Mouse (Mus musculus) limb, embryonic 13.5 days (tissue): ENCODE results near the gene Myo9a. TPM values are rescaled to one million over a fixed set of nuclear protein-coding genes. Genes with fewer than 3 reads are reported as not detected.

Source experiments
- ATAC-seq: fragments of 200-750 bp; cut with Nextera tagmentation; 2 replicates; pipeline ENCODE4 v1.8.0; 2017; ENCODE audit warnings: low read depth, moderate number of reproducible peaks, moderate TSS enrichment; ENCODE audit not compliant: low FRiP score
- H3K27ac ChIP-seq: fragments of 300-500 bp; sonication (generic); 2 replicates; pipeline ENCODE4 v1.5.1; 2015; ENCODE audit warnings: inconsistent platforms, mild to moderate bottlenecking, moderate library complexity
- H3K27me3 ChIP-seq: fragments of 300-500 bp; sonication (generic); 2 replicates; pipeline ENCODE4 v1.6.1; 2015; ENCODE audit warnings: mild to moderate bottlenecking, inconsistent platforms
- H3K36me3 ChIP-seq: fragments of 300-500 bp; sonication (generic); 2 replicates; pipeline ENCODE4 v1.6.1; 2015; ENCODE audit warnings: inconsistent platforms, mild to moderate bottlenecking, moderate library complexity
- H3K4me1 ChIP-seq: fragments of 300-500 bp; sonication (generic); 2 replicates; pipeline ENCODE4 v1.6.1; 2015; ENCODE audit warnings: inconsistent platforms
- H3K4me2 ChIP-seq: fragments of 300-500 bp; sonication (generic); replicated peaks from 2 replicates; pipeline ENCODE4 v1.6.1; 2015; ENCODE audit warnings: inconsistent platforms, mild to moderate bottlenecking, moderate library complexity
- H3K4me3 ChIP-seq: fragments of 300-500 bp; sonication (generic); 2 replicates; pipeline ENCODE4 v1.5.1; 2015; ENCODE audit warnings: moderate library complexity, mild to moderate bottlenecking, inconsistent platforms
- H3K9ac ChIP-seq: fragments of 300-500 bp; sonication (generic); 2 replicates; pipeline ENCODE4 v1.6.1; 2015; ENCODE audit warnings: mild to moderate bottlenecking, inconsistent platforms
- H3K9me3 ChIP-seq: fragments of 300-500 bp; sonication (generic); 2 replicates; pipeline ENCODE4 v1.6.1; 2016; ENCODE audit warnings: inconsistent platforms
- WGBS: fragments of 180-500 bp; shearing (Covaris S2); methylation state at CpG from one replicate; pipeline ENCODE4 v1.1.7; 2015; 5-methylcytosine and 5-hydroxymethylcytosine counted together
- polyA plus RNA-seq: library from polyadenylated mRNA; unstranded; fragments of >200 nt; fragmentation: Nextera tagmentation; extraction: Ambion mirVana; gene quantifications from 2 replicates; pipeline ENCODE4 v1.2.1, GENCODE M21; 2015

Gene Myo9a
- polyA plus RNA-seq, 1 experiment from 2014 or later = 17.5 TPM

DNA sequence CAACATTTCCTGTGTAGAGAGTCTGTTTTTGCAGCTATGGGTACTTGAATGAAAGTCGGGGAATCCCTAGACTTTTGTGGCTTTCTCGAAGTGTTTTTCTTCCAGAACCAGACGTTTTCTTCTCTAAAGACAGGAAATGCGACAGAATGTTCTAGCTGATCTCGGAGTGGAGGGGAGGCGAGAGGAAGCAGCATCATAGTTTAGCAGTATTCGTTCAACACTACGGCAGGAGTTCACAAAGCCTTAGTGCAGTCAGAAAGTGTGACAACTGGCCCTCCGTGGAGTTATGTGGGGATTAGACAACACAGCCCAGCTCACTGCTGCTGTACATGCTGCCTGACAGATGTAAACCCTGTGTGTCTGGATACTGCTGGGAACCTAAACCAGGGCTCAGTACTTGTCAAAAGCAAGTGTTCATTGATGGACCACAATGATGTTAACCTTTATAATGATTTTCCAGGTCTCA, 191.2 kb downstream of the Myo9a start:
- Histone ChIP-seq H3K27ac (no peak overlapping the region), H3K36me3 (no peaks in the 10 kb centered on the region), H3K9me3 (no peaks in the 10 kb centered on the region), H3K4me2 (no peak overlapping the region), H3K4me1 (peaks cover 31% of the 10 kb centered on the region), H3K4me3 (no peak overlapping the region), H3K9ac (no peak overlapping the region), H3K27me3 (no peaks in the 10 kb centered on the region)
- 39% methylated on average over 9 of the region's 9 CpGs for WGBS
- 0 out of 2 replicates have a peak, but pooled peaks have one; percentile 61 for ATAC-seq

DNA sequence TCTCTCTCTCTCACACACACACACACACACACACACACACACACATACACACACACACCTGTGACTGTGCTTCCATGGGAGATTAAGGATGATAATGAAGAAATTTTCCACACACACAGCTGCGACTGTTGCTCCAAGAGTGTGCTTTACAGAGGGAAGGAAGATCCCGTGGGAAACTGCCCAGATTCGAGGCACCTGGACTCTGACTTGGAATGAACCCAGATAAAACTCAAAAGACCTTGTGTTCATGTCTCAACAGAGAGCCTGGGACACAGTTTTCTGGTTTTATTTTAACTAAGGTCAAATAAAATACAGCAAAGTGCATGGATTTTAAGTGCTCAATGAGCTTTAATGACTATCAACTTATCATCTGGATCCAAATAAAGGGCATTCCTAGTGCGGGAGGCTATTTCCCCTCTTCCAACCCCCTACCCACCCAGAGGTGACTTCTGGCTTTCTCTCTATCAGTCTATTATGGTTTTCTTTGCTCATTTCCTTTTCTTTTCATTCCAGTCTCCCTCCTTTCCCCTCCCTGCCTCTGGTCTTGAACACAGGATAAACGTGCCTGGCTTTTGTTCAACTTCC, 191.9 kb downstream of the Myo9a start:
- no peak overlapping the region for H3K4me2 ChIP-seq
- 42% methylated on average over 5 of the region's 5 CpGs for WGBS
- H3K36me3 ChIP-seq = no peaks in the 10 kb centered on the region
- no peaks in the 10 kb centered on the region for H3K27me3 ChIP-seq
- H3K4me3 ChIP-seq = no peak overlapping the region
- no peaks in the 10 kb centered on the region for H3K9me3 ChIP-seq
- peak; percentile 26; the same call in 1 of the 2 replicates for ATAC-seq
- no peak overlapping the region for H3K27ac ChIP-seq
- peaks cover 31% of the 10 kb centered on the region for H3K4me1 ChIP-seq
- H3K9ac ChIP-seq = no peak overlapping the region

DNA sequence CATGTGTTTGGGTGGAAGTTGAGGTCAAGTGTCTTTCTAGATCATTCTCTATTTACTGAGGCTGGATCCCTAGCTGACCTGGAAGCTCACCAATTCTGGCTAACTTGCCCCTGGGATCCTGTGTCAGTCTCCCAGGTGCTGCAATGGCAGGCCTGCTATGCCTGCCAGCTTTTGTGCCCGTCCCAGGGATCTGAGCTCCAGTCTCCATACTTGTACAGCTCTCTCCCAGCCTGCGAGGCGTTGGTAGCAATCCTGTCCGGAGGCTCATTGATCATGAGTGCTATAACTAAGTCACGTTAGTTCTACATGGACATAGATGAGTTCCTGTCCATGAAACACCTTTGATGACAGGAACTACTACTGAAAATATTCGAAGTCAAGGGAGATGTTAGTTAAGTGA, 193.1 kb downstream of the Myo9a start:
- WGBS = 92% methylated on average over 6 of the region's 6 CpGs
- no peaks in the 10 kb centered on the region for H3K27me3 ChIP-seq

DNA sequence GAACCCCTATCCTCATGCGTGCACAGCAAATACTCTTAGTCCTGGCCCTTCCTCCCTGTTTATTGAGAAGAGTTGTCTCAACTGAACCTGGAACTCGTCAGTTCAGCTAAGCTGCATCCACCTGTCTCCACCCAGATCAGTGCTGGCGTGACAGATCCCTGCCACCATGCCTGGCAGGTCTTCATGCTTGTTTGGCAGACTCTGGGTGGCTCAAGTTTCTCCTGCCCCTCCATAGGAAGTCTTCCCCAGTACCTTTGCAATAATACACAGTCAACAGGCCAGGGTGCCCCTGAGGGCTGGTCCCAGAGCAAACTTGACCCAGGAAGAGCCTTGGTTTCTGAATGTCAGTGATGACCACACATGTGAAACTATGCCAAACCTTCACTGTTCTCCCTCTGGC, 194.5 kb downstream of the Myo9a start:
- ATAC-seq = no peak
- Histone ChIP-seq H3K9me3 (no peaks in the 10 kb centered on the region), H3K9ac (no peak overlapping the region), H3K27me3 (no peaks in the 10 kb centered on the region), H3K36me3 (no peaks in the 10 kb centered on the region), H3K4me1 (peaks cover 24% of the 10 kb centered on the region), H3K4me3 (no peak overlapping the region), H3K27ac (no peak overlapping the region), H3K4me2 (no peak overlapping the region)
- WGBS = 70% methylated on average over 3 of the region's 3 CpGs

More for the DNA sequence above, 193.1 kb downstream of the Myo9a start:
- no peak overlapping the region for H3K4me2 ChIP-seq
- no peak overlapping the region for H3K27ac ChIP-seq
- peaks cover 31% of the 10 kb centered on the region for H3K4me1 ChIP-seq
- no peak overlapping the region for H3K4me3 ChIP-seq
- H3K9ac ChIP-seq = no peak overlapping the region
- ATAC-seq = no peak
- H3K36me3 ChIP-seq = no peaks in the 10 kb centered on the region
- no peaks in the 10 kb centered on the region for H3K9me3 ChIP-seq

DNA sequence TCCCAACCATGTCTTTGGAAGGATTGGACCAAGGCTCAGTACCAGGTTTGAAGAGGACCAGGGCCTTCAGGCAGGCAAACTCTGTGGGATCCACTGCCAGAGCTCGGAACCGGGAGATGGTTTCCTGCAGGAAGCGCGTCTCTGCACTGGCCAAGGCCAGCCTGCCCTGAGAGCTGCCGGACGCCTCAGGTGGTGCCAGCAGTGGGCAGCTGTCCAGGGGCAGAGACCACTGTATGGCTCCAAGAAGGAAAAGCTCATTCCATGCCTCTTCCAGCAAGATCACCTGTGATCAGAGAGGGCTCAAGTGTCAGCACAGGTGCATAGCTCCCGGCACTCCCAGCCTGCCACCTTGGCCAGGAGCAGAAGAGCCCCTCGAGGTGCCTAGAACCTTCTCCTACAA, 196.6 kb downstream of the Myo9a start:
- Histone ChIP-seq H3K4me3 (no peak overlapping the region), H3K4me2 (no peak overlapping the region), H3K9me3 (no peaks in the 10 kb centered on the region), H3K27ac (no peak overlapping the region), H3K4me1 (peaks cover 12% of the 10 kb centered on the region), H3K36me3 (no peaks in the 10 kb centered on the region), H3K27me3 (no peaks in the 10 kb centered on the region), H3K9ac (no peak overlapping the region)
- ATAC-seq = no peak
- WGBS = 88% methylated on average over 8 of the region's 8 CpGs

DNA sequence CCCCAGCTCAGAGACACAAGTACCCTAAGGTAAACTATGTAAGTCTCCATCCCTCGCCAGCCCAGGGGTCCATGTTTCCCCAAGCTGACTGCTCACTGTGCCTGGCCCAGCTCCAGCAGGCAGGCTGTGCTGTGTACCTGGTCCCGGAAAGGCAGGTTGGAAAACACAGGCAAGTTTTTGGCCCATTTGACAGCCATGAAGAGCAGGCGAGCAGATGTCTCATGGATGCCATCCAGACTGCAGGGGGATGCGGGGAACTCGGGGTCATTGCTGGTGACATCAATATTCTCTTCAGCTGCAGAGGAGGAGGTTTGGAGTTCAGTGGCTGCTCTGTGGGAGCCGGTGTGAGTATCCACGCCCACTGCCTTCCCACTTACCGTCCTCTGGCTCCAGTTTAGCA, 197.5 kb downstream of the Myo9a start:
- Histone ChIP-seq H3K9me3 (no peaks in the 10 kb centered on the region), H3K9ac (no peak overlapping the region), H3K27me3 (no peaks in the 10 kb centered on the region), H3K4me2 (no peak overlapping the region), H3K4me1 (peaks cover 3% of the 10 kb centered on the region), H3K27ac (no peak overlapping the region), H3K4me3 (no peak overlapping the region), H3K36me3 (no peaks in the 10 kb centered on the region)
- ATAC-seq = no peak
- WGBS = 69% methylated on average over 8 of the region's 8 CpGs

DNA sequence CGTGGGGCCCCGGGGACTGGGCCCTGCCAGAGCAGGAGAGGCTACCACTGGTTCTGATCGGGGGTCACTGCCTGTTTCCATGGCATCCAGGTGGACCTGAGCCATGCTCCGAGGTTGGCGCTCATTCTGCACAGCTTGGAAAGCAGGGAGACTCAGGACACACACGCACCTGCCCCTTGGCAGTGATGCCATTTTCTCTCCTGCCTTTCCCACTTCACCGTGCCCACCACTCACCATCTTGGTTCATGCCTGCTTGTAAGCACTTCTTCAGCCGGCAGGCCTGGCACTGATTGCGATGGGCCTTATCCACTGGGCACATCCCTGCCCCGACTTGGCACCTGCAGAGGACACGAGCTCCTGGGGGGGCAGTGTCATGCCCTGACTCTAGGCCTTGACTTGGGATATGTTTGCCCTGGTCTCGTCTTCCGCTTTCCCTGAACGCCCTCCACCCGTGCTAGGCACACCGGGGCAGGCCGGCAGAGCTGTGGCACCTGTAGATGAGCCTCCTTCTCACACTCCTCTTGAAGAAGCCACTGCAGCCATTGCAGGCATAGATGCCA, 198.1 kb downstream of the Myo9a start:
- 85% methylated on average over 17 of the region's 17 CpGs for WGBS
- H3K27ac ChIP-seq = no peak overlapping the region
- no peak overlapping the region for H3K4me3 ChIP-seq
- peaks cover 2% of the 10 kb centered on the region; the same call in 1 of the 2 replicates for H3K4me1 ChIP-seq
- no peaks in the 10 kb centered on the region for H3K9me3 ChIP-seq
- no peak overlapping the region for H3K4me2 ChIP-seq
- ATAC-seq = no peak
- H3K9ac ChIP-seq = no peak overlapping the region
- H3K36me3 ChIP-seq = no peaks in the 10 kb centered on the region
- H3K27me3 ChIP-seq = no peaks in the 10 kb centered on the region

DNA sequence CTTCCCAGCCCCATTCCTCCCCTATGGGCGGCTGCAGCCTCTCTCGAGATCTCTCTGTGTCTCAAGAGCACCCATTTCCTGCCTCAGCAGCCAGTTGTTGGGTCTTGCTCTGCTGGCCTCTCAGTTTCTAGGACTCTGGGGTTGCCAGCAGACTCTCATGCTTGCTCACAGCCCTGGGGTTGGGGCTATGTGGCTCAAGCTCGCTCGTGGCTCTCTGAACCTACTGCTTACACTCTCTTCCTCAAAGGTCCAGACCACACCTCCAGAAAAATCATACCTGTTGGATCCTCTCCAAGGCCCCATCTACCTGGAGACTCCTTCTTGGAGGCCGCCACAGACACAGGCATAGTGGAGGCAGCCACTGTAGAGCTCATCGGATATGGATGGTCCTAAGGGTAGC, 198.8 kb downstream of the Myo9a start:
- H3K4me3 ChIP-seq = no peak overlapping the region
- peaks cover 7% of the 10 kb centered on the region; the same call in 1 of the 2 replicates for H3K4me1 ChIP-seq
- H3K9ac ChIP-seq = no peak overlapping the region
- H3K27me3 ChIP-seq = no peaks in the 10 kb centered on the region
- no peak for ATAC-seq
- H3K36me3 ChIP-seq = no peaks in the 10 kb centered on the region
- 75% methylated on average over 6 of the region's 6 CpGs for WGBS
- H3K9me3 ChIP-seq = no peaks in the 10 kb centered on the region
- H3K27ac ChIP-seq = no peak overlapping the region
- H3K4me2 ChIP-seq = no peak overlapping the region

DNA sequence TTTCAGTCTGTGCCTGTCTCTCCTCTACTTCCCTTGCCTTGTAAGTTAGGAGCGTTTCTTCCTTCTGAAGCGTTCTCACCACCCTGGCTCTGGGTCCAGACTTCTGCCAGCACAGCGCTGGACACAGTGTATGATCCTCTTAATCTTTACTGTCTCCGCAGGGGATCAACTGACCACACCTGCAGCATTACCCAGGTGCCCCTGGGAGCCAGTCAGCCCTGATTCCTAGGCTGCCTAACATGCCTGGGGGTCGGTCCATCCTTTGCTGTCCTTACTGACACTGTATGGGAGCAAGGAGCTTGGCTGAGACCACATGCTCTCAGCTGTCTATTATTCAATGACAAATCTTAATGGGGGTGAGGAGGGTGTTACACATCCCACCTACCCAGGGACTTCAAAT, 199.3 kb downstream of the Myo9a start:
- WGBS = 81% methylated on average over 5 of the region's 5 CpGs
- Histone ChIP-seq H3K27ac (no peak overlapping the region), H3K36me3 (no peaks in the 10 kb centered on the region), H3K9ac (no peak overlapping the region), H3K9me3 (no peaks in the 10 kb centered on the region), H3K4me1 (peaks cover 7% of the 10 kb centered on the region; the same call in 1 of the 2 replicates), H3K4me2 (no peak overlapping the region), H3K27me3 (no peaks in the 10 kb centered on the region), H3K4me3 (no peak overlapping the region)
- ATAC-seq = no peak

DNA sequence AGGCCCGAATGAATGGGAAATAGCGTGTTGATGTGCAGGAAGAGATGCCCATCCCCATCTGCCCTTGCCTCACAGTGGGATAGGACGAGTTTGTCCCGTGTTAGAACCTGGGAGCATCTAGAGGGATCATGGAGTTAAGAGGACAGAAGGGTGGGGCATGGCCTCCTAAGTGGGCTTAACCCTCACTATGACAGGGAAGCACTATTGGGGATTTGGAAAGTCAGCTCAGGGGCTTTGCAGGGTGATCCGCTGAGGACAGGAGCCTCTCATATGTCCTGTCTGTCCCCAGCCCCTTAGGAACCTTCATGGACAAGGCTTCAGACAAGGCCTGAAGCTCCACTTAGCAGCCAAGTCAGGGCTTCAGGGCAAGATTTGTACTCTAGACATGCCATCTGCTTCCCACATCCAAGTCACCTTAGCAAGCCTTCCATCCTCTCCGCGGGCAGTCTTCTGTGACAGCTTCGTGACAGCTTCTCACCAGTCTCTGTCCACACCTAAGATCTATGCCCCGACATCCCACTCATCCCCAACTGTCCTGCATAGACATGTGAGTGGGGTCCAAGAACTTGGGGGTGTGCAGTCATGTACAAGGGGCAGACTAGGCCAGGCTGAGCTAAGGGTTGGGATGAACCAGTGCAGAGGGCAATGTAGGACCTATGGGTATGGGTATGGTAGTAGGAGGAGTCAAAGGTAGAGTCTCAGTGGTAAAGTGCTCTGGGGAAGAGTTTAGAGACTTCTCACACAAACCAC, 200.5 kb downstream of the Myo9a start:
- no peaks in the 10 kb centered on the region for H3K27me3 ChIP-seq
- H3K4me3 ChIP-seq = no peak overlapping the region
- no peak for ATAC-seq
- no peak overlapping the region for H3K9ac ChIP-seq
- no peaks in the 10 kb centered on the region for H3K9me3 ChIP-seq
- peaks cover 14% of the 10 kb centered on the region for H3K4me1 ChIP-seq
- no peak overlapping the region for H3K4me2 ChIP-seq
- 93% methylated on average over 9 of the region's 9 CpGs for WGBS
- no peak overlapping the region for H3K27ac ChIP-seq
- no peaks in the 10 kb centered on the region for H3K36me3 ChIP-seq

DNA sequence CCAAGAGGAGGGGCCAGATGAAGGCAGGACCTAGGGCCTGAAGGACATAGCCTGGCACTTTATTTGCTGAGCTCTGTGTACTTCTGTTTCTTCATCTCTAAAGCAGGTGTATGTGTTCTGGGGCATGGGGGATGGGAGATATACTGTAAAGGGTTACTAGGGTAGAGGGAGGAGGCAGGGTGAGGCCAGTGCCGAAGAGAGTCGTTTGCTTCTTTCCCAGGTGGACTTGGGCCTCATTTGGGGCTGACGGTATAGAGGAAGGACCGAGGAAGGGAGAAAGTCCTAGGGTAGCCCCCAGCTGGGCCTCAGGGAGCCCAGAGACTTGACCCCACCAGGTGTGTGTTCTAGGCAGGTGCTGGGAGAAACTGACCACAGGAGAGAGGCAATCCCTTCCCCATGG, 201.2 kb downstream of the Myo9a start:
- Histone ChIP-seq H3K9me3 (no peaks in the 10 kb centered on the region), H3K27me3 (no peaks in the 10 kb centered on the region), H3K4me1 (peaks cover 20% of the 10 kb centered on the region), H3K4me3 (no peak overlapping the region), H3K4me2 (no peak overlapping the region), H3K9ac (no peak overlapping the region), H3K27ac (no peak overlapping the region), H3K36me3 (no peaks in the 10 kb centered on the region)
- 62% methylated on average over 4 of the region's 4 CpGs for WGBS
- no peak for ATAC-seq

DNA sequence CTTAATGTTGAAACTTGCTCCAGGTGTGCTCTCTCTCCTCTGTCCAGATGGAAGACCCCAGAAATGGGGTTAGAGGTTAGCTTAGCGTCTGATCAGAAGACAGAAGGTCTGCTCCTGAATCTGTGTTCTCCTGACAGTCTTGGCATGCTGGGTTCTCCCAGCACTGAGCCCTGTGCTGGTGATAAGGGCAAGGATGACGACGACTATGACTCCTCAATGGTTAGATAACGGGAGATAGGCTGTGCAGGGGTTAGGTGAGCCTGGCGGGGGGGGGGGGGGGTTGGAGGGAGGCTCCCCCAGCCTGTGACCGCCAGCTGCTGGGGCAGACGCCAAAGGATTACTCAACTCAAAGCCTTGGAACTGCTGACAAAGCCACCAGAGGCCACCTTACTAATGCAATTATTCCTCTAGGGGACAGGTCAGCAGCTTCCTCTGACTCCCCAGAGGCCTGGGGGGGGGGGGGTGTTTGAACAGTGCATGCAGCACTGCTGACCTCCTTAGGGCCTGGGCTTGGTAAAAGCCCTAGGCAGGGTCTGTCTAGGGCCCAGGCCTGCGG, 201.9 kb downstream of the Myo9a start:
- Histone ChIP-seq H3K9me3 (no peaks in the 10 kb centered on the region), H3K4me2 (no peak overlapping the region), H3K27me3 (no peaks in the 10 kb centered on the region), H3K36me3 (no peaks in the 10 kb centered on the region), H3K9ac (no peak overlapping the region), H3K4me1 (peaks cover 20% of the 10 kb centered on the region), H3K27ac (no peak overlapping the region), H3K4me3 (no peak overlapping the region)
- no peak for ATAC-seq
- 63% methylated on average over 6 of the region's 8 CpGs for WGBS
